Mouse (Mus musculus) left cerebral cortex, postnatal 14 days (tissue): ENCODE data around the gene Mylk. TPM values are rescaled to one million over a fixed set of nuclear protein-coding genes. Genes with fewer than 3 reads are reported as not detected.

Experiments used
- DNase-seq, 2 experiments: peaks; one replicate each; pipeline ENCODE4 v3.0.0; 2021 to 2022; ENCODE audit warnings: low spot score in 2 of 2, mixed read lengths in 1 of 2
- intact Hi-C: fragments of 180-260 bp; cut with DNase I; formaldehyde crosslinking; loops from one replicate; pipeline ENCODE4 v1.15.1; 2025
- total RNA-seq, 2 experiments: library from RNA; stranded (reverse); gene quantifications; 2 replicates each; pipeline ENCODE4 v1.2.3; 2021

Mylk gene
- total RNA-seq, 2 experiments from 2014 or later, result 11.9 to 13.9 TPM

DNA sequence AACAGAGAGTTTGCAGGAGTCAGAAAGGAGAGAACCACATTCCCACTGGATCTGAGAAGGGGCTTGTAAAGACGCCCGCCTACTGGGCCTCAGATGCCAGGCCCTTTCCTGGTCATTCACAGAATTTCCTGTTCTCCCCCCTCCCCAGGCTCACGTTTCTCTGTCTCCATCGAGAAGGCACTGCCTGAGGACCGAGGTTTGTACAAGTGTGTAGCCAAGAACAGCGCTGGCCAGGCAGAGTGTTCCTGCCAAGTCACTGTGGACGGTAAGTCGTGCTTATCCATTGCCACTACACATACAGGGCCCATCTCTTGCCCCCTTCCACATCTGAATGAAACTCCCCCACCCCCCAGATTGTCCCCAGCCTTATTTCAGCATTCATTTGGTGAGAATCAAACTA lies 184.7 kb downstream of the Mylk start:
- DNase-seq, result no peak
- intact Hi-C loops, result no loop called here

DNA sequence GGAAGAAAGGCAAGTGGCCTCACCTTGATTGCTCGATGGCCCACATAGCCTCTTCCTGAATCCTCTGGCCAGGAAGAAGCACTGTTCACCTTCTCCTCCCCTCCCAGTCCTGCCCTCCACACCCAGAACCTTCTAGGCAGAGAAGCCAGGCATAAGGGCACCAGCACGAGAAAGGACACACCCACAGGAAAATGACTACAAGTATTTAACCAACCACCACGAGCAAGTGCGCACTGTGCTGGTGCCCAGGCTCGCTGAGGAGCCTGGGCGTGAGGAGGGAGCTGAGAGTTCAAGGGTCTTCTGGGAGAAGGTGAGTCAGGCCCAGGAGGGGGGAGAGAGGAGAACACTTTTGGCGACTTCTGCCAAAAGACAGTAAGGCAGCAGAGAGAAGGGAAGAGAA lies 185.1 kb downstream of the Mylk start:
- intact Hi-C loops, result no loop called here
- no peak for DNase-seq

DNA sequence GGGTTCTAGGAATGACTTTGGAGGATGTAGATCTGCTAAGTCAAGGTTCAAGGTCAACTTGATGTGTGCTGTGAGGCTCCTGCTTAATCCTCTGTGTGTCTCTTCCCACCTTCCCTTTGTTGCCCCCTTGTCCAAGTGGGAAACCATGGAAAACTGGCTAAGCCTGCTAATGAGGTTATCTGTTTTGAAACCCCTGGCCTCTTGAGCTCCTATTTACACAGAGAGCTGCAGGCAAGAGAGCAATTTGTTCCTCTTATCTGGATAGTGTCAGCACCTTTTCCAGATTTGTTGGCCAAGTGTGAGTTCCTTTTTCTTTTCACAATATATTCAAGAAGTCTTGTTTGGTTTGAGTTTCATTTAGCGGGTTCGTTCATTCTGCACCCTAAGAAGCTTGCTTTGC lies 186.3 kb downstream of the Mylk start:
- no peak for DNase-seq
- intact Hi-C loops, result no loop called here

DNA sequence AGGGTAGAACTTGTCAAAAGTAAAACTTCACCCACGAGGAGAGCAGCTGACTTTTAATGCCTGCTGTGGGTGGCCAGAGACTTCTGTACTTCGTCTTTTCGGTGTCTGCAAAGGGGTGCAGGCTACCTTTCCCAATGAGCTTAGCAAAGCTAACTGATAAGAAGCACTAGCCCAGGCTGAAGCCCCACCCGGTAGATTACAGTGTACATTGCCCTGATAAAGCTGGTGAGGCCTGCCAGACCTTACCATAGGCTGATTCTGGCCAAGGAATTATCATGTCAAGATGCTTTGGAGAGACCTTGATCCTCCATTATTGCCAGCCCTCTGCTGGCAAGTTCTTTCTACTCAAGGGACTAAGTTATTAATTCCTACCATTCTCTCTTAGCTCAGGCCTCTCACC lies 188.2 kb downstream of the Mylk start:
- intact Hi-C loops, result no loop called here

DNA sequence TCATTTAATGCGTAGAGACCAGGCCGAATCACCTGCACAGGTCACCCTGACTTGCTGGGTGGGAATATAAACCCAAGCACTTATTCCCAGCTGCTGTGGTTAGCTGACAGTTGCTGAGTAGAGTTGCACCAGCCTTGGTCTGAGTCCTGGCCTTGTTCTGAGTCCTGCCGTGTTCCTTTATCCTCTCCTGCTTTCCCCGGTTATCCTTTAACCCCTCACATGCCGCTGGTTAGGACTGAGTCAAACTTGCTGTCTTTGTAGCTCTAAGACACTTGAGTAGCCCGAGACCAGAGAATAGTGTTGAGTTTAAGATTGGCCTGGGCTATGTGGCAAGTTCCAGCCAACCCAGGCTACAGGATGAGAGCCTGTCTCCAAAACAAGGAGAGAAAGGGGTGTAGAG lies 189.5 kb downstream of the Mylk start:
- no peak for DNase-seq
- intact Hi-C loops, result no loop called here

More for the DNA sequence above, 188.2 kb downstream of the Mylk start:
- DNase-seq, result no peak

DNA sequence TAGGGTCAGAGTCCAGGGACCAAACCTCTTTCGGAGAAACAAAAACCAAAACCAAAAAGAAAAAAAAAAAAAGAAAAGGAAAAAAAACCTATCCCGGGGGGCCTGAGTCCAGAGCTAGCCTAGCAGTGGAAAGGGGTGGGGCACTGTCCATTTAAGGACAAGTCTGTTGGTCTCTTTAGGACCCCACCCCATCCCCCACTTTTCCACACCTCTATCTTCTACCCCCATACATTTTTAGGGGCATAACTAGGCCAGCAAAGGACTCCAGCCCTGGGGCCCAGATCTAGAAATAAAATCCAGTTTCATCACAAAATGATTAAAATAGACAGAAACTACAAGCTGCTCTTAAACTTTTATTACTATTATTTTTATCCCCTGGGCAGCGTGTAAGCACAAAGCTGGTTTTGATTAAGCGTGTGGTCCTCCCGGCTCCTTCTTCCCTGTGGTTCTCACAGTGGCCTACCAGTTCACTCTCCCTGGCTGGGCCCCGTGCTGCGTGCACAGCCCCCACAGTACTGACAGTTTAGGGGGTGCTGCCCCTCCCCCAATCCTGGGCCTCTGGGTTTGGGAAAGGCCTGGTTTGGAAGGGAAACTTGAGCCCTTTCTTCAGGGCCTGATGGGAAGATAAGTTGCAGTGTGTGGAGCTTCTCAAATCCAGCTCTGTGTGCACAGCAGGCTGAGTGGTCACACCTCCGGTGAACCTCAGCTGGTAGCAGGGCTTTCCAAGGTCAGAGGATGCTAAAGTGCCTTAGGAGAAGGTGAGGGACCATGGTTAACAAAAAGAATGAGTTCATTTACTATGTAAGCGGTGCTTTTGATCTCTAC lies 190.7 kb downstream of the Mylk start:
- no peak for DNase-seq
- intact Hi-C loops, result no loop called here

DNA sequence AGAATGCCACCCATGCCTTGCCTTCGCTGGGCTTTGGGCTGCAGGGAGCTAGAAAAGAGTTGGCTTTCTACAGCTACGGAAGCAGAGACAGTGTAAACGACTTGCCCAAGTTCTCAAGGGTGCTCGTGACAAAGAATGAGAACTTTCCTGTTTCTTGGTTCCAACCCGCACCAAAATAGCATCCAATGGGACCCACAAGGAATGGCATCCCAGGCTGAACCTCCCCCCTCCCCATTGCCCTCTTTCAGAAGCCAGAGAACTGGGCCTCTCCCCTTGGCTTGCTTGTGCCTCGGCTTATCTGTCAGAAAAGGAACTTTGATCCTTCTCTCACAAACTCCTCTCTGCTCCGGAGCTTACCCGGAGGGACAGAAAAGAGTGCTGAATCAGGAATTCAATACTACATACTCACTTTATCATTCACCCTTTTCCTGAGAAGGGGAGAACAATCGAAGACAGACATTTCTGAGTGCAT lies 191.4 kb downstream of the Mylk start:
- no peak for DNase-seq
- intact Hi-C loops, result no loop called here

DNA sequence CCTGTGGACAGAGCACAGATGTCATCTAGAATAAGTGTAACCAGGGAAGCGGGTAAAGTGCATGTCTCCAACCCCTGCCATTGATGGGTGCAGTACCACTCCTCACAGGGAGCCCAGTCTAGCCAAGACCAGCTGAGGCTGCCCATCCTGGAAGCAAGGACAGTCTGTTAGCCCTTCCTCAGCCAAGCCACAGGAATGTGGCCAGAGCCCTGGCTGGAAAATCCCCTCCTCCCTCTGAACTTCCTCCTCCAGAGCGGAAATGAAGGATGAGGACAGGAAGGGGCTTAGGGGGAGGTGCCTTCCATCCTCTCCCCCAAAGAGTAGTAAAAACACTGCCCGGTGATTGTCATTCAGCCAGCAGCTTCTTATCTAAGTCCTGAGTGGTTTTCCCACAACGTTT lies 192.6 kb downstream of the Mylk start:
- no peak for DNase-seq

DNA sequence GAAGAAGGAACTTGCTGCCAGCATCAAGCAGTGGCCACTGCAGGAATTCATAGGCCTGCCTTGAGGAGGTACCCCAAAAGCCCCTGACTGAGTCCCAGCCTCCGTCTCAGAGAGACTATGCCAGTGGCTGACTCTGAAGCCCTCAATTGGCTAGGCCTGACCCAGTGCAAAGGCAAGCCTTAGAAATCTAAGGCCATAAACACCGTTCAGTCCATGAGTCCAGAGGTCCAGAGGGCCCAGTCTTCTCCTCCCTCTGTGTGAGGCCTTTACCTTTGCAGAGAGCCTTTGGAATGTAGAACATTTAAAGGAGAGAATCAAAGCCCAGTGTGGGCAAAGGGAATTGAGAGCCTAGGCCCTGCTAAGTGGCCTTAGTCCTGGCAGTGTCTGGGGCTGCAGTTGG lies 193.2 kb downstream of the Mylk start:
- DNase-seq, result no peak
- intact Hi-C loops, result no loop called here

More for the DNA sequence above, 192.6 kb downstream of the Mylk start:
- intact Hi-C loops, result no loop called here

DNA sequence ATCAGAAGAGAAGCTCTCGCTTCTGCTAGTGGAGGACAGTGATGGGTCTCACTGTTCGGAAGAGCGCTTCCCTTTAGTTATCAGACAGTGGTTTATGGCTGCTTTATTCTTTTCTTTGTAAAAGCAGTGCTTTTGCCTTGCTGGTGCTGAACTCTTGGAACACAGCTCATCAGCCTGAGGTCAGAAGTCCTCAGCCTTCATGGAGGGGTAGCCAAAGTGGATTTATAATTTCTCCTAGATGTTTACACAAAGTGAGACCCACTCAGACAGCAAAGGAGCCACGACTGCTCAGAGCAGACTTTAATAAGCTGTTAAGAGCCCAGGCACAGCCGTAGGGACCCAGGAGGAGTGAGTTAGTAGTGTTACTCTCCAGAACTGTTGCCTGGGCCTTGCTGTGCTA lies 194.9 kb downstream of the Mylk start:
- no peak for DNase-seq
- intact Hi-C loops, result no loop called here

DNA sequence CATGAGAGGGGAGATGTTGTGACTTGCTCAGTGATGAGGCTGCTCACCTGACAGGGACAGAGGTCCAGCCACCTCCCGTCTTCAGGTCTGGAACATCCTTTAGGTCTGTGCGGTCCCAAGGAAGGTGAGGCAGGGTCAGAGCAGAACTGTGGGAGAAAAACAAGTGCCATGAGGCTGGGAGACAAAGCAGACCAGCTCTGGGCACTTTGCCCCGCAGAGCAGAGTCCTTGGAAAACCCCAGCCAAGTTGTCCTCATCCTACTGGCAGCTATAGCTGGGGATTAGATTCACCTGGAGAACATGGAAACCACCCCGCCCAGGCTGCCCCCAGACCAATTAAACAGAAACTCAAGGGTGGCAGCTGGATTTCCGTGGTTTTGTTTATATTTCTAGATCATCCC lies 195.4 kb downstream of the Mylk start:
- DNase-seq, result no peak
- intact Hi-C loops, result no loop called here

DNA sequence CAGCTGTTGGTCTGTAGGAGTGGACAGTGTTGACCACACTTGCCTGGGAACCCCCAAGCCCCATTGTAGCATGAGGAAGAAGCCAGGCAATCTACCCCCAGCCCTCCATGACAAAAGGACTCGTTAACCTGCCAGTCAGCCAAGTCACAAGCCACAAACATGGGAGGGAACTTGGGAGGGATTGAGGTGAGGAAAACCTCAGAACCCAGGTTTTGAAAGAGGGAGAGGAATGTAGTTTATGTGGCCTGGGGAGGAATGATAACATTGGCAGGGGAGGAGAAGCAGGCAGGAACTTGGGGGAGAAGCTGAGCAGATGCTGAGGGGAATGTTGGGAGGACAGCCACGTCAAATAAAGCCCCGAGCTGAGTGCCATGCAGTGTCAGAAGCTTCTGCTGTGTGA lies 196.9 kb downstream of the Mylk start:
- intact Hi-C loops, result no loop called here
- no peak for DNase-seq

DNA sequence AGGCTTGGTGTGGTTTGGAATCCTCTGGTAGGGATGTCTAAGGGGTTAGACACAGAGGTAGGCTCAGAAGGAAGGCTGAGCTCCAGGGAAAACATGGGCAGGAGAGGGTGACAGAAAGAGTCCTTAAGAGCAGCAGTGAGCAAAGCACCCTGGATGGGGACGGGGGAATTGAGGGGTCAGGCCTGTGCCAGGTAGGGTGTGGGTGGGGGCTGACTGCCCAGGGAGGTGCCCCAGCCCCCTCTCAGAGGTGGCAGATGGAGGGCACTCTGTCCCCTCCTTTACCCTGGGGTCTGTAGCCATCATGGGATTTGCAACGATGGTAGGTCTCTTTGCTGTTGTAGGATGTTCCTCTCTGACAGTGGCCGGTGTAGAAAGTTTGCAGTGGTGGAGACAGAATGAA lies 201.3 kb downstream of the Mylk start:
- DNase-seq, result no peak
- intact Hi-C loops, result no loop called here

DNA sequence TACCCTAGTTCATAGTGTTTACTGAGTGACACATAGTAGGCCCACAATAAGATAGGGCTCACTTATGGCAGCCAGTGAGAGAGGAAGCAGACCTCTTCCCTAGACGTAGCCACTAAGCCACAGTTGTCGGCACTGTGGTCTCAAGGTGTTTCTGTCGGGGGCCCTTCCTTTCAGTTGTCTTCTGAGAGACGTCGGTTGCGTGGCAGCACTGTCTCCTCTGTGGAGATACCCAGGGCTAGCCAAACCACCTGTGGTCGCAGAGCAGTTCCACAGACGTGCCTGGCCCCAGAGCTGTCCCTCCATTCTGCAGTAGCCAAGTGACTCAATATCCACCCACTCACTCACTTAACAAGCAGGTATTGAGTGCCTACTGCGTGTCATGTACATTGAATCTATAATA lies 205.9 kb downstream of the Mylk start:
- no peak for DNase-seq
- intact Hi-C loops, result no loop called here

DNA sequence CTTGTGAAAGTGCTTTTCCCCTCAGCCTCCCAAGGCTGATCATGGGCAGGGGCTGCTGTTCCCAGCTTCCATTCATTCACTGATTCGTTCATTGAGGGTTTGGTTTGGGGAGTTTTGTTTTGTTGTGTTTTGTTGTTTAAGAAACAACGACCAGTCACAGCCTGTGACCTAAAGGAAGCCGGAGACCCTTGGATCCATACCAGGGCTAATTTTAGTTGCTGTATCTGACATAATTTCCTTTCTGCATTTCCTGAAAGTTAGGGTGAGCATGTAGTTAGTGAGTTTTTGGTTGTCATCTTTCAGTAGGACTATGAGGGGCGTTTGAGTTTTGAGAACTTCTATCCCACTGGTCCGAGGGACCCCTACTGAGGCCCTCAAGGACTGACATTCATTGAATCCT lies 207.2 kb downstream of the Mylk start:
- no peak for DNase-seq
- intact Hi-C loops, result no loop called here

DNA sequence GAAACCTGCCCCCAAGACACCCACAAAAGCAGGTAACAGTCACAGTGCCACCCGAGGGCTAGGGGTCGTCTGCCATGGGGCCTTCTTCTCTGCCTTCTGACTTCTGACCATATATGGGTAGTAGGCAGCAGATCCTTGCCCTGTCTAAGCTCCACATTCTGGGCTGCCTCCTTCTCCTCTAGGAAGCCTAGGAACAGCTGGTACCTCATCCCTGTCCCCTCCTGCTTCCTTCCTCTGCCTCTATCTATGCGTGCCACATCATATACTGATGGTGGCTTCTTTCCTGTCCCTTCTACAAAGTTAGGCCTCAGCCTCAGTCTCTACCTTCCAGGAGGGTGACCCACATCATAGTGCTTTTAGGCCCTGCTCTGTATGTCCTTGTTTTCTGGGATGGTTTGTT lies 207.8 kb downstream of the Mylk start:
- DNase-seq, result no peak
- intact Hi-C loops, result no loop called here

DNA sequence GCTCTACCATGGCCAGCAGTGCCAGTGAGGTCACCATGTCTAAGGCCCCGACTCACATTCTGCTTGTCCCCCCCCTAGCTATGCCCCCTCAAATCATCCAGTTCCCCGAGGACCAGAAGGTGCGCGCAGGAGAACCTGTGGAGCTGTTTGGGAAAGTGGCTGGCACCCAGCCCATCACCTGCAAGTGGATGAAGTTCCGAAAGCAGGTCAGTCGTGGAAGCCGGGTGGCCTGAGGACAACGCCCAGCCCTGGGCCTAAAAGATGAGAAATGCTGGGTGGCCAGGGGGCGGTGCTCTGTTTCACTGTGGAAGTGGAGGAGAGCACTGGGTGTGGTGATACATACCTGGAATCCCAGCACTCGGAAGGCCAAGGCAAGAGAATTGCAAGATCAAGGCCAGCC lies 208.5 kb downstream of the Mylk start:
- DNase-seq, result no peak
- intact Hi-C loops, result no loop called here

DNA sequence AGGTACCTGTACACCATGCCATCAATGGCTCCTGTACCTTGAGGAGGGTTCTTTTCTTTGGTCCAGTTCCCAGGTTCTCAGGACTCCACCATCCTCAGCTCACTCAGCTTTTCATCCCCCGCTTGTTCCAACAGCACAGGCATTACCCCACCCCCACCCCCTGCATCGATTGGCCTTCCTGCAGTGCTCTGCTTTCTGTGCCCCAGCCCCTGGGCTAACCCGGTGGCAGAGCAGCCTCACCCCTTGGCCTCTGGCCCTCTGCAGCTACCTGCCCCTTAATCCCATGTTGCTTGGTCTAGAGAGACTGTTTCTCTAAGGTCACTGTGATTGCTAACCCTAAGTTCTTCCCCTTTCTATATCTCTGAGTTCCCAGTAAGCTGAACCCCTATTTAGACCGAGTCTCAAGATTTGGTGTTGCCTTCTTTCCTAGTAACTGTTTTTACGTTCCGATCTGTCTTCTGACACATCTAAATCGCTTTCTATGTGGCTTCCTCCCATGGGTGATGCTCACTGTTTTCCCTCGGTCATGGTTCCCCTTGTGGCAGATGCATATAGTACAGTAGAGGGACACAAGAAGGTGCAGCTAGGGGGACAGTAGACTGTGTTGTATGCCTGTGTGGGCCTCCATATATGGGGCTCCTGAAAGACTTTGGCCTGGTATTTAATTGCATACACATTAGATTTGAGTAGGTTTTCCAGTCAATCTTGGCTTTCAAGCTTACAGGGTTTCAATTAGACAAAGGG lies 212.6 kb downstream of the Mylk start:
- no peak for DNase-seq
- intact Hi-C loops, result no loop called here

DNA sequence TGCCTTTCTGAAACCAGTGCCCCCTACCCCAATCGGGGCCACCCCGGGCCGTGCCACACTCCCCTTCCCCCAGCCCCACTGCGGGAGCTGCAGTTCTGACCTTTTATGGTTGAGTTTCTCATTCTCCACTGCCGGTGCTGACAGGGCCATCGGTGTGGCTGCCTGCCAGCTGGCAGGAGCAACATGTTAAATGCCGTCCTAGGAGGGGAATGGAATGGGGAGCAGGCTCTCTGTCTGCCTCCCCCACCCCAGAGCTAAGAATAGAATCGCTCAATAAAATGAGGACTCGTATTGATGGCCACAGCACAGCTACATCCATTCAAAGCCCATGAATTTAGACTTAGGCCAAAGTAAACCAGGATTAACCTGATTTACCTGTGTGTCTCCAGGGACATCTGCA lies 213.7 kb downstream of the Mylk start:
- DNase-seq, result peak in 1 of 2 experiments; percentile 12
- intact Hi-C loops, result no loop called here

DNA sequence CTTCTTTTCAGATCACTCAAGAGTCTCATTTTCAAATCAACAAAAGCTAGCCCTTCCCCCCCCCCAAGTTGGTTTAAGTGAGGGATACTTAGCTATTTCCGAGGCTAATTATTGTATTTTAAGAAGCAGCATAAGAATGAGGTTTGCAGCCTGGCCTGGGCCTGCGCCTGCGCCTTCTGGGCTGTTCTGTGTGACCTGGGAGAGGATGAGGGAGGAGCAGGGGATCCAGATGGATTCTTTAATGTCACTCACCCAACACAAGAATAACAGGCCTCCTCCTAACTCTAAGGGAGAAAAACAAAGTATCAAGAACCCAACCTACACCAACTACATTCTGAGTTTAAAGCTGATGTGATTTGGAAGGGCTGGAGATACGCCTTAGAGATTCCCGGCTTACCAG lies 214.3 kb downstream of the Mylk start:
- no peak for DNase-seq
- intact Hi-C loops, result no loop called here

DNA sequence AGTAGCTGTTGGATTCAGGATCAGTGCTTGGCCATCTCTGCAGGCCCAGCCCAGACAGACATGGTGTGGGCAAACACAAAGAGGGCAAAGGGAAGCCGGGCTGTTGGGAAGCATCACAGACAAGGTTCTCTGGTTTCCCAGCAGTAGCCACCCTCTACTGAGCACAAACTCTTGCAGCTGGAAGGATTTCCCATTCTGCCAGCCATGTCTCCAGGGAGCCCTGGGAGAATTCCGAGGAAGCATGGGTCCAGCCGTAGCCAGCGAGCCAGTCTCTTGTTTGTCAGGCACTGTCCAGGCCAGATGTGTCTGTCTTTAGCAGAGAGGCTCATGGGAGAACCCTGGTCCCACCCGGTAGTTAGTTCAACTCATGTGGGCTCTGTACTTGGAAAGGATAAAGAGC lies 215.2 kb downstream of the Mylk start:
- intact Hi-C loops, result loop anchor here (5.0 kb wide), 1 partner anchor 38 kb away; no protein-coding TSS in a partner anchor
- DNase-seq, result no peak
